Mouse (Mus musculus) left cerebral cortex, adult 8-10 months (tissue): Measurements from ENCODE around the gene Tsr3. TPM values are rescaled to one million over a fixed set of nuclear protein-coding genes. Genes with fewer than 3 reads are reported as not detected.

Experiments used
- DNase-seq, 2 experiments: peaks; one replicate each; pipeline ENCODE4 v3.0.0; 2022; ENCODE audit warnings: low spot score in 2 of 2
- microRNA-seq, 2 experiments: library from miRNA; unstranded; fragments of <30 nt; microRNA quantifications; one replicate each; pipeline ENCODE4 v1.2.0; 2022
- total RNA-seq, 4 experiments: library from RNA; stranded (reverse); gene quantifications; 2 replicates each; pipeline ENCODE4 v1.2.4; 2022

Gene Tsr3
- total RNA-seq, 4 experiments from 2014 or later = 18.4 to 26.5 (median 24.7) TPM

DNA sequence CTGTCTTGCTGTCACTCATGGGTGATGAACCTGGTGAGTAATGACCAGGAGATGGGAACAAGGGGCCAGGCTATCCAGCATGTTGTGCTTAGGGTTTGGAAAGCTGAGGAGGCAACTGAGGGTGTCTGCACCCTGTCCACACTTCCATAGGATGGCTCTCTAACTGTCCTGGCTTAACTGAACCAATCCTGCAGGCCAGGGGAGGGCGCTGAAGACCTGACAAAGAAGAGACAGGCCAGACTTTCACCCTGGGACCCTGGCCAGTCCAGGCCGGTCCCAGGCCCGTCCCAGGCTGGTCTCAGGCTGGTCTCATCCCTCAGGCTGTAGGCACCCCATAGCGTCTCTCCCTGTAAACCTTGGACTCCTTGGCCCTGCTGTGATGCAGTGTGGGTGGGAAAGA, 50.4 kb downstream of the Tsr3 start:
- no peak for DNase-seq

Small RNA genes lying within 50 kb of the gene (microRNA-seq; reads per million reads assigned to microRNA genes)
- 107 to 190 reads per million in 2 experiments for gene Mir3547

Other genes starting within 250 kb of the Tsr3 start
- gene Cramp1l, start 224.4 kb upstream of the Tsr3 start, total RNA-seq = 10 to 100 TPM; 25.7 to 28.9 (median 26.7) TPM
- 10 to 100 TPM; 17.4 to 21.5 (median 20.3) TPM for gene Ift140, start 224.1 kb upstream of the Tsr3 start, total RNA-seq
- 10 to 100 TPM in 3 of 4 experiments, 1 to 10 TPM in 1; 7.5 to 11.2 (median 10.6) TPM for gene Tmem204, start 156.6 kb upstream of the Tsr3 start, total RNA-seq
- gene Telo2, start 124.2 kb upstream of the Tsr3 start, total RNA-seq = 10 to 100 TPM; 22.6 to 34.6 (median 28.6) TPM
- gene Ptx4, start 119.4 kb upstream of the Tsr3 start, total RNA-seq = under 1 TPM; 0.65 to 0.96 (median 0.75) TPM
- gene Clcn7, start 106.8 kb upstream of the Tsr3 start, total RNA-seq = 10 to 100 TPM; 50.0 to 54.5 (median 51.1) TPM
- gene Ccdc154, start 77.7 kb upstream of the Tsr3 start, total RNA-seq = not detected
- under 1 TPM in 1 of 4 experiments, not detected in 3; 0.42 TPM for gene Gm38655, start 64.7 kb upstream of the Tsr3 start, total RNA-seq
- gene BC003965, start 55.6 kb upstream of the Tsr3 start, total RNA-seq = 10 to 100 TPM; 17.7 to 19.9 (median 19.6) TPM
- 10 to 100 TPM; 37.0 to 40.0 (median 37.8) TPM for gene Unkl, start 51.8 kb upstream of the Tsr3 start, total RNA-seq
- 10 to 100 TPM; 73.0 to 83.6 (median 76.1) TPM for gene Gnptg, start within 50 bp of the Tsr3 start, total RNA-seq
- 10 to 100 TPM; 14.5 to 33.9 (median 31.2) TPM for gene Baiap3, start 16.2 kb downstream of the Tsr3 start, total RNA-seq
- gene Ube2i, start 34.5 kb downstream of the Tsr3 start, total RNA-seq = 100 to 1,000 TPM; 228 to 239 (median 235) TPM
- gene Prss34, start 58.2 kb downstream of the Tsr3 start, total RNA-seq = not detected
- not detected for gene Prss28, start 68.5 kb downstream of the Tsr3 start, total RNA-seq
- not detected for gene Prss29, start 78.5 kb downstream of the Tsr3 start, total RNA-seq
- not detected for gene Tpsab1, start 105.4 kb downstream of the Tsr3 start, total RNA-seq
- not detected for gene Tpsb2, start 126.1 kb downstream of the Tsr3 start, total RNA-seq
- not detected for gene Tpsg1, start 129.1 kb downstream of the Tsr3 start, total RNA-seq
- gene Cacna1h, start 193.6 kb downstream of the Tsr3 start, total RNA-seq = 10 to 100 TPM; 44.2 to 56.5 (median 50.2) TPM
- 1 to 10 TPM in 1 of 4 experiments, under 1 TPM in 3; 0.76 to 2.1 (median 0.87) TPM for gene Tekt4, start 214.4 kb downstream of the Tsr3 start, total RNA-seq